Mouse (Mus musculus): ENCODE data around the gene Uqcr10.

Gene Uqcr10

GRCm38 (mm10) chr11:4704072-4704964 lies at the start of gene Uqcr10, which contains the start of gene Zmat5:
Gene Uqcr10 (minus strand): TSS chr11:4704342.
Gene Zmat5 (plus strand): TSS chr11:4704678.
- peak; percentile 97 for DNase-seq (ENCODE audit: low spot score)

- no peak for DNase-seq (ENCODE audit: low spot score)
Measured at GRCm38 (mm10) chr11:4752836-4753235, 48.7 kb upstream of the Uqcr10 start.

GRCm38 (mm10) chr11:4750263-4750662 lies 46.1 kb upstream of the Uqcr10 start:
- peak; percentile 84 for DNase-seq (ENCODE audit: low spot score)

- no peak for DNase-seq (ENCODE audit: low spot score)
Measured at GRCm38 (mm10) chr11:4747285-4747684, 43.1 kb upstream of the Uqcr10 start.

GRCm38 (mm10) chr11:4746733-4747132 lies 42.6 kb upstream of the Uqcr10 start, which contains the start of gene Cabp7:
Gene Cabp7 (minus strand): TSS chr11:4746778.
- no peak for DNase-seq (ENCODE audit: low spot score)

DNA sequence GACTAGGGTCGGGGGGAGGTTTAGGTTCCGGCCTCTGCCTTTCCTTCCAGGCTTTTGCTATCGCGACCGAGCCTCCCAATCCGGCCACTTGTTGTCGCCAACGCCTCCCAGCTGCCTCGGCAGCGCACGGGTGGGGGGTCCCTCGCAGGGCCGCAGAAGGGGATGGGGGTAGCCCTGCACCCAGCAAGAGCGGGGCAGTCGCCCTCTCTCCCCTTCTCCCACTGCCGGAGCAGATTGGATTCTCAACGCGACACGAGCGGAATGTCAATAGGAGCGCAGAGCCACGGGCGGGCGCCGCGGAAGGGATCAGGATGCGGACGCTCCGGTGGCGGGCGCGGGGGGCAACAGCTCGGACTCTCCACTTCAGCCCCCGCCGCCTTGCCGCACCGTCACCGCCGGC lies 41.8 kb upstream of the Uqcr10 start:
- DNase-seq (ENCODE audit: low spot score) = no peak

- no peak for DNase-seq (ENCODE audit: low spot score)
Measured at GRCm38 (mm10) chr11:4744691-4745090, 40.5 kb upstream of the Uqcr10 start.

- DNase-seq (ENCODE audit: low spot score) = no peak
Measured at GRCm38 (mm10) chr11:4740785-4741184, 36.6 kb upstream of the Uqcr10 start.

DNA sequence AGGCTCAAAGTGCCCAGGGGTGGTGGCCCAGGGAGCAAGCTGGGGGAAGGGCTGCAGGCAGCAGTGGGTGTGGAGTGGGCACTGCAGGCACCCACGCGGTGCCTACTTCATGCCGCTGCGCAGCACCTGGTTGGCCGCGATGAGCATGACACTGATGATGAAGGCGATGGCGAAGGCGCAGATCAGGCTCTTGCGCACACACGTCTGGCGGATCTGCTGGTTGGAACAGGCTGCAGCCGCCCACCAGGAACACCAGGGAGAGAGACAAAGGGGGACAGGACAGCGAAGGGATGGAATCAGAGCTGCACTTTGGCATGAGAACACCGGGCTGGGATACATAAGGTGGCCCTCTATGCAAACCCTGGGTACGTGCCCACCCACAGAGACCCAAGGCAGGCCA lies 34.6 kb upstream of the Uqcr10 start:
- DNase-seq (ENCODE audit: low spot score) = no peak

DNA sequence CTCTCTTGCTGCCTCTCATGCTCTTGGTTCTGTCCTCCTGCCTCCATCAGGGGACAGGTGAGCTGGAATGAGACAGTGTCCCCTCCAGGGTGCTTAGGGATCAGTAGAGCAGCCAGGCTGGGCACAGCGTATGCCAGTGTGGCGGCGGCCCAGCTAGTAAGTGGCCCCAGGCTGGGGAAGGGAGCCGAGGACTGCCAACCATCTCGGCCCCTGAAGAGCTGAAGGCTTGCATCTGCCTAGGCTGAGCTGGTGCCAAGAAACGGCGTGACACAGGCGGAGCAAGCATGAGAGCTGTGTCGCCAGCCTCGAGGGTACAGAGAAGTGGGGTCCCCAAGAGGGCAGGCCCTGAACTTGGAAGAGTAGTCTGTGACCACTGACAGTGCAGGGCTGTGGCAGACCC lies 33.5 kb upstream of the Uqcr10 start:
- DNase-seq (ENCODE audit: low spot score) = no peak

GRCm38 (mm10) chr11:4736355-4736754 lies 32.2 kb upstream of the Uqcr10 start:
- no peak for DNase-seq (ENCODE audit: low spot score)

DNA sequence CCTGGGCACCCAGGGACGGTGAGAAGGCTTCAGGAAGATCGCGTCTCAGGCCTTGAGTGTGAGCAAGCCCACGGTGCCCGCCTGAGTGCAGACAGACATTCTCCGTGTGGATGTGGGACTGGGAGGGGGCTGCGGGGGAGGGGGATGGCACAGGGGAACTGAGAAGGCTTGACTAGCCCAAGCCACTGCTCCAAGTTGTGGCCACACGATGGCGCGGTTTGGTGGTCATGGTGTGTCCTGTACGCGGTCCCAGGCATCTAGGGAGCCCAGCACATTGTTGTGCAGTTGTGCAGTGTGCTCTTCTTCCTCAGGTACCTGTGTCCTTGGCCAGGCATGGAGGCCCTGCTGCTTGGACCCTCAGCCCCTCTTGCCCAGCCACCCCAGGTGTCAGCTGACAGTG lies 30.0 kb upstream of the Uqcr10 start:
- no peak for DNase-seq (ENCODE audit: low spot score)

DNA sequence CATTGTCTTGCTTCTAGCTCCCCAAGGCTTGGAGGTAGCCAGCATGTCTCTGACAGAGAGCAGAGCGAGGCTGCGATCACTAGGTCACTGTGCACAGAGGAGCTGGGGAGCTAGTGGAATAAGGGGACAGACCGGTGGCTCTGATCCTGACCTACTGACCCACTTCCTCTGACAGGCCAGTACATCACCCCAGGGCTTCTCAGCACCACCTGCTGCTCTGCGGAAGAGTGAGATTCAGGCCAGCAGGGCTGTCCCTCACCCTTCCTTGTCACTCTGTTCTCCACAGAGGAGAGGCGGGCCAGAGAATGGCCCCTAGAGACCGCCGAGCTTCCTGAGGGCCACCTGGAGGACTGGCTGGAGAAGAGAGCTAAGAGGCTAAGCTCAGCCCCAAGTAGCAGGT lies 27.6 kb upstream of the Uqcr10 start:
- DNase-seq (ENCODE audit: low spot score) = no peak

- no peak for DNase-seq (ENCODE audit: low spot score)
Measured at GRCm38 (mm10) chr11:4730913-4731312, 26.8 kb upstream of the Uqcr10 start.

DNA sequence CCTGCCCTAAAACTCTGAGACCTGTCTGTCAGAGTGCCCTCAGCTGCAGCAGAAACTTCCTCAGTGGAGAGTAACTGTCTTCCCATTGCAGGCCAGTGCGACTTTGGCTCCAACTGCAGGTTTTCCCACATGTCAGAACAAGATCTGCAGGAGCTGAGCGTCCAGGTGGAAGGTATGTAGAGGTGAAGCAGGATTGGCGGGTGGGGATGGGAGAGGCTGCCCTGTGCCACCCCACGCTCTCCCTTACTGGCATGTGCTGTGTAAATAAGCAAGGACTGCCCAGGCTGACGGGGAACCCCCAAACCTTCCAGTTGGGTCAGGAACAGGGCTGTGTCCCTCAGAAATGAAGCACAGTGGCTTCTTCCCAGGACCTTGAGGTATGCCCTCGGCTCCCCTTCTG lies 26.0 kb upstream of the Uqcr10 start:
- DNase-seq (ENCODE audit: low spot score) = no peak

GRCm38 (mm10) chr11:4729603-4730002 lies 25.5 kb upstream of the Uqcr10 start:
- DNase-seq (ENCODE audit: low spot score) = peak; percentile 41

DNA sequence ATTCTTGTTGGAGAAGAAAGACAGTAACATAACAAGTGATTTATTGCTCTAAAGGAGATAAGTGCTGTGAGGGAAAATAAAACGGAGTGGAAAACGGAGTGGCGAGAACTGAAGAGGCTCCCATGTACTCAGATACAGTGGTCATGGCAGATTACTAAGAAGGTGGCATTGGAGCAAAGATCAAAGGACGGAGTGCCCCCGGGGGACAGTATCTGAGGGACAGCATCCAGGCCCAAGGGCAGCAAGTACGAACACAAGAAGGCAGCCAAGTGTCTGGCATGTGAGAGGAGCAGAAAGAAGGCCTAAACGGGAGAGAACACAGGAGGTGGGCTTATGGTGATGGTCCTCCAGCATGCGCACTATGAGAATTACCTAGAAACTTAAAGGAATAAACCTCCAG lies 17.6 kb upstream of the Uqcr10 start:
- DNase-seq (ENCODE audit: low spot score) = no peak

DNA sequence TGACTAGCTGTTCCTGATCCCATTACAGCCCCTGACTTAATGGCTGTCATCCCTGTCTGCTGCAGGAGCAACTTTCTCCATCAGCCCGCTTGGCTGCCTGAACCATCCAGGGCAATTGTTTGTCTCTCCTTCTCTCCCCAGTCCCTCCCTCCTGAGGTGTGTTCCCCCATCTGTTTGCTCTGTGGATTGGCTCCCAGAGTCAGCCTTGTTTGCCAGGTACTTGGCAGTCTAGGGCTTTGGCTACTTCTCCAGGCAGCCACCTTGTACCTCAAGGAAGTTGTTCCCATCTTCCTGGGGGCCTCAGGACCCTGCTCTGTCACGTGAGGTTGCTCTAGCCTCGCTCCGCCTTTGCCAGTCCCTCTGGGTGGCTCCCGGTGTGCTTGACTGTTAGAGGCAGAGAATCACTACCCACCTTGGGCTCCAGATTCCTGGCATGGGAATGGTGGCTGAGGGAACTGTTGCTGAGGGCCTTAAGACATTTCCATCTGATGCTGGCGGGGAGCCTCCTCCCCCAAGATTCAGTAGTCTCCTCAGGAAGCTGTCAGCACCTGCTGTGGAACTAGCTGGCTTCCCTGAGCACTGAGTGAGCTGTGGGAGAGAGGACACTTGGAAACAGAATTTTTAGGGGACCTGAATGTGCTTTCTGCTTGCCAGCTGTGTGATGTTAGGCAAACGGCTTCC lies 16.9 kb upstream of the Uqcr10 start:
- DNase-seq (ENCODE audit: low spot score) = no peak

- DNase-seq (ENCODE audit: low spot score) = no peak
Measured at GRCm38 (mm10) chr11:4720393-4720792, 16.3 kb upstream of the Uqcr10 start.

- DNase-seq (ENCODE audit: low spot score) = no peak
Measured at GRCm38 (mm10) chr11:4719961-4720360, 15.8 kb upstream of the Uqcr10 start.

GRCm38 (mm10) chr11:4718548-4718947 lies 14.4 kb upstream of the Uqcr10 start:
- no peak for DNase-seq (ENCODE audit: low spot score)

- DNase-seq (ENCODE audit: low spot score) = no peak
Measured at GRCm38 (mm10) chr11:4716530-4717236, 12.5 kb upstream of the Uqcr10 start.

- no peak for DNase-seq (ENCODE audit: low spot score)
Measured at GRCm38 (mm10) chr11:4715596-4715995, 11.5 kb upstream of the Uqcr10 start.
